Mouse (Mus musculus): ENCODE results near the gene Ephb2. TPM values are rescaled to one million over a fixed set of nuclear protein-coding genes. Genes with fewer than 3 reads are reported as not detected.

Gene Ephb2
- polyA plus RNA-seq, 1 experiment from 2014 or later: 0.28 TPM

- ATAC-seq (ENCODE audit: insufficient read depth): no peak
- H3K27ac ChIP-seq (replicated peaks): no peak overlapping the region
- no peaks in the 10 kb centered on the region for H3K27me3 ChIP-seq
- no peaks in the 10 kb centered on the region for H3K4me1 ChIP-seq (replicated peaks)
- H3K36me3 ChIP-seq (replicated peaks): no peaks in the 10 kb centered on the region
- no peak overlapping the region for H3K9ac ChIP-seq
- WGBS (ENCODE audit: insufficient replicate concordance): 37% methylated on average over 9 of the region's 9 CpGs
- H3K9me3 ChIP-seq (replicated peaks): no peaks in the 10 kb centered on the region
- H3K4me2 ChIP-seq: no peak overlapping the region
- no peak overlapping the region for H3K4me3 ChIP-seq (replicated peaks)
These were observed 59.3 kb downstream of the Ephb2 start for GRCm38 (mm10) chr4:136776471-136776892.

DNA sequence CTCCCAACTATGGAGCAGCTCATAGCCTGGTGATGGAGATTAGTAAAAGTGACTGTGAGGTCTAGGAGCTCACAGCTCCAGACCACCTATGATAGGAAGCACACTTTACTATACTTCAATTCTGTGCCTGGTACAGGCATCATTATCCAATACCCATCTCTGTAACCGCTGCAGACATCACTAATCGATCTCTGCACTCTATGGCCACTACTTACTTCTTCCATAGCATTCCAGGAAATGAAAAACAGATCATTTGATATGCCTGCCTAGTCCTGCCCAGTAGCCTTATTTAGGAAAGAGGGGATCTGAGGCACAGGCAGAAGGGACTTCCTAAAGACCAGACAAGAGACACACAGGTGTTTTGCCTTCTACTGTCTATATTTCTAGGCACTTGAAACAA, 59.9 kb downstream of the Ephb2 start:
- H3K9ac ChIP-seq: no peak overlapping the region
- WGBS (ENCODE audit: insufficient replicate concordance): 65% methylated on average over 2 of the region's 2 CpGs
- no peak overlapping the region for H3K4me2 ChIP-seq

GRCm38 (mm10) chr4:136774201-136774600, 61.6 kb downstream of the Ephb2 start:
- Histone ChIP-seq H3K4me1 (replicated peaks) (no peaks in the 10 kb centered on the region), H3K4me3 (replicated peaks) (no peak overlapping the region), H3K9ac (no peak overlapping the region), H3K36me3 (replicated peaks) (no peaks in the 10 kb centered on the region), H3K9me3 (replicated peaks) (no peaks in the 10 kb centered on the region), H3K4me2 (no peak overlapping the region), H3K27me3 (no peaks in the 10 kb centered on the region), H3K27ac (replicated peaks) (no peak overlapping the region)
- WGBS (ENCODE audit: insufficient replicate concordance): 53% methylated on average over 3 of the region's 3 CpGs
- ATAC-seq (ENCODE audit: insufficient read depth): no peak

More for the DNA sequence above, 59.9 kb downstream of the Ephb2 start:
- Histone ChIP-seq H3K27ac (replicated peaks) (no peak overlapping the region), H3K4me1 (replicated peaks) (no peaks in the 10 kb centered on the region), H3K36me3 (replicated peaks) (no peaks in the 10 kb centered on the region), H3K4me3 (replicated peaks) (no peak overlapping the region), H3K9me3 (replicated peaks) (no peaks in the 10 kb centered on the region), H3K27me3 (no peaks in the 10 kb centered on the region)
- ATAC-seq (ENCODE audit: insufficient read depth): no peak

DNA sequence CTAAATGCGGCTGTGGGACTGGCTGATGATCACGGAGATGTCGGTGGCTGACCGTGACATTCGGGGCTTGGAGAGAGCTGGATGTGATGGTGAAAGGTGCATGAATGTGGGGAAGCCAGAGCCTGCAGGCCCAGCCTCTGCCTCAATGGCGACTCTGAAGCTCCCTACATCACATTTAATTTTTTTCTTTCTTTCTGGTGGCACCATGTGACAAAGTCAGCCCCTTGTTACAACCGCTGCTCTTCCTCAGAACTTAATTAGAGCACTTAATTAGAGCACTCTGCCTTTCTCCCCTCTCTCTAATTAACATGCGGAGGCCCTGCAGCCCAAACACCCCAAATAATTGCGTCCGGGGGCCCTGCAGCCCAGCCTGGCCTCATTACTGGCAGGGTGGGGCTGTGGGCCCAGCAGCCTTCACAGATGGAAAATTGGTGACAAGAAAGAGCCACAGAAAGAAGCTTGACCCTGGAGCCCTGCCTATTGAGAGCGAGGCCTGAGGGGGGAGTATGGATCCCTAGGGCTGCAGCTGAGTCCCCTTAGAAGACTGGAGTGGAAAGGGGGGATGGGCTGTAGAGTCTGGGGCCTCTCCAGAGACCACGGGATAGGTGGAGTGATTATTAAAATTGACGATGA, 62.7 kb downstream of the Ephb2 start:
- Histone ChIP-seq H3K4me1 (replicated peaks) (no peaks in the 10 kb centered on the region), H3K9me3 (replicated peaks) (no peaks in the 10 kb centered on the region), H3K4me2 (no peak overlapping the region), H3K27ac (replicated peaks) (no peak overlapping the region), H3K9ac (no peak overlapping the region), H3K4me3 (replicated peaks) (no peak overlapping the region), H3K27me3 (no peaks in the 10 kb centered on the region), H3K36me3 (replicated peaks) (no peaks in the 10 kb centered on the region)
- ATAC-seq (ENCODE audit: insufficient read depth): no peak
- 65% methylated on average over 13 of the region's 13 CpGs for WGBS (ENCODE audit: insufficient replicate concordance)

GRCm38 (mm10) chr4:136772318-136772717, 63.5 kb downstream of the Ephb2 start:
- Histone ChIP-seq H3K9me3 (replicated peaks) (no peaks in the 10 kb centered on the region), H3K9ac (no peak overlapping the region), H3K4me1 (replicated peaks) (no peaks in the 10 kb centered on the region), H3K36me3 (replicated peaks) (no peaks in the 10 kb centered on the region), H3K27me3 (no peaks in the 10 kb centered on the region), H3K27ac (replicated peaks) (no peak overlapping the region), H3K4me3 (replicated peaks) (no peak overlapping the region), H3K4me2 (no peak overlapping the region)
- ATAC-seq (ENCODE audit: insufficient read depth): no peak
- 74% methylated on average over 5 of the region's 5 CpGs for WGBS (ENCODE audit: insufficient replicate concordance)

DNA sequence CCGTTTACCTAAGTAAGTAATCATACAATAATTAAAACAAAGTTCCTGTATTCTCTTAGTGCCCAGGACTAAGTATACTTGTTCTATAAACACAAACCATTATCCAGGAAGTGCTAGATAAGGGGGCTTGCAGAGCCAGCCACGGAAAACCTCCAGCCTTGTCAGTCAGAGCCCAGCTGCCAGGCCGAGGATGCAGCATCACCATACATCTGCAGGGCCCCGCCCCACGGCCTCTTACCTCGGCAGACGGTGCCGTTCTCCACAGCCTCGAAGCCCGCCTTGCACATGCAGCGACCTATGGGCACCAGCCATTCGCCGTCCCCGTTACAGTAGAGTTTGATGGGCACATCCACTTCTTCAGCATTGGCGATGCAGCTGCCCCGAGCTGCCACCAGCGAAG, 65.1 kb downstream of the Ephb2 start:
- no peak overlapping the region for H3K4me2 ChIP-seq
- H3K27me3 ChIP-seq: no peaks in the 10 kb centered on the region
- H3K9ac ChIP-seq: no peak overlapping the region
- no peaks in the 10 kb centered on the region for H3K36me3 ChIP-seq (replicated peaks)
- H3K4me3 ChIP-seq (replicated peaks): no peak overlapping the region
- 41% methylated on average over 17 of the region's 17 CpGs for WGBS (ENCODE audit: insufficient replicate concordance)
- H3K9me3 ChIP-seq (replicated peaks): no peaks in the 10 kb centered on the region
- H3K27ac ChIP-seq (replicated peaks): no peak overlapping the region
- H3K4me1 ChIP-seq (replicated peaks): no peaks in the 10 kb centered on the region
- ATAC-seq (ENCODE audit: insufficient read depth): no peak

DNA sequence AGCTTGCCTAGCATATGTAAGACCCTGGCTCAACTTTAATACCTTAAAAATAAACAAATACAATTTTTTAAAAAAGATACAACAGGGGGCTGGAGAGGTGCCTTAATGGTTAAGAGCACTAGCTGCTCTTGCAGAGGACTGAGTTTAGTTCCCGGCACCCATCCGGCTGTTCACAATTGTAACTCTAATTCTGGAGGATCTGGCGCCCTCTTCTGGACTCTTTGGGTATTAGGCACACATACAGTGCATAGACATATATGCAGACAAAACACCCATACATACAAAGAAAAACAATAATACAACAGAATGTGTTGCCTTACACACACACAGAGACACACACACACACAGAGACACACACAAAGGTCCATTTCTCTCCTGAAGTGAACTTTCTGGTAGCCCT, 67.3 kb downstream of the Ephb2 start:
- Histone ChIP-seq H3K9ac (no peak overlapping the region), H3K4me2 (no peak overlapping the region), H3K27ac (replicated peaks) (no peak overlapping the region), H3K9me3 (replicated peaks) (no peaks in the 10 kb centered on the region), H3K27me3 (no peaks in the 10 kb centered on the region), H3K4me3 (replicated peaks) (no peak overlapping the region), H3K36me3 (replicated peaks) (no peaks in the 10 kb centered on the region), H3K4me1 (replicated peaks) (no peaks in the 10 kb centered on the region)
- 78% methylated on average over 3 of the region's 3 CpGs for WGBS (ENCODE audit: insufficient replicate concordance)
- no peak for ATAC-seq (ENCODE audit: insufficient read depth)

DNA sequence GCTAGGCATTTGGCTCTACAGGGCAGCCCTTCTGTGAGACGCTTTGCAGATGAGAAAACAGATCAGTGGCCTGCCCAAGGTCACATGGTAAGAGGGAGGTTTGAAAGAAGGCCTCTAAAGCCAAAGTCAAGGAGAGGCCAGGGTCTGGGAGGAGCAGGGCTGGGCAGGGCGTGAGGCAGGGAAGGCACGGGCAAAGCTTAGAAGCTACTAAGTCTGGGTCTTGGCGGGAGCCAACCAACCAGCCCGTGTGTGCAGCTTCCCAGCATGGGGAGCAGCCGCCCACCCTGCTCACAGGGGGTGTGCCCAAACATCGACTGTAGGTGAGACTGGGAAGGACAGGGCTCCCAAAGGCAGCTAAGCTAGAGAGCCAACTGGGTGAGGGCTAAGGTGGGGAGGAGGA, 70.7 kb downstream of the Ephb2 start:
- 35% methylated on average over 7 of the region's 7 CpGs for WGBS (ENCODE audit: insufficient replicate concordance)
- no peak overlapping the region for H3K4me2 ChIP-seq

GRCm38 (mm10) chr4:136763349-136763748, 72.4 kb downstream of the Ephb2 start:
- Histone ChIP-seq H3K9ac (no peak overlapping the region), H3K4me1 (replicated peaks) (no peaks in the 10 kb centered on the region), H3K4me3 (replicated peaks) (no peak overlapping the region), H3K36me3 (replicated peaks) (no peaks in the 10 kb centered on the region), H3K27me3 (no peaks in the 10 kb centered on the region), H3K27ac (replicated peaks) (no peak overlapping the region), H3K4me2 (no peak overlapping the region), H3K9me3 (replicated peaks) (no peaks in the 10 kb centered on the region)
- 39% methylated on average over 5 of the region's 5 CpGs for WGBS (ENCODE audit: insufficient replicate concordance)
- no peak for ATAC-seq (ENCODE audit: insufficient read depth)

More for the DNA sequence above, 70.7 kb downstream of the Ephb2 start:
- ATAC-seq (ENCODE audit: insufficient read depth): no peak
- H3K4me3 ChIP-seq (replicated peaks): no peak overlapping the region
- no peaks in the 10 kb centered on the region for H3K27me3 ChIP-seq
- no peaks in the 10 kb centered on the region for H3K9me3 ChIP-seq (replicated peaks)
- no peaks in the 10 kb centered on the region for H3K4me1 ChIP-seq (replicated peaks)
- no peak overlapping the region for H3K27ac ChIP-seq (replicated peaks)
- H3K36me3 ChIP-seq (replicated peaks): no peaks in the 10 kb centered on the region
- H3K9ac ChIP-seq: no peak overlapping the region

DNA sequence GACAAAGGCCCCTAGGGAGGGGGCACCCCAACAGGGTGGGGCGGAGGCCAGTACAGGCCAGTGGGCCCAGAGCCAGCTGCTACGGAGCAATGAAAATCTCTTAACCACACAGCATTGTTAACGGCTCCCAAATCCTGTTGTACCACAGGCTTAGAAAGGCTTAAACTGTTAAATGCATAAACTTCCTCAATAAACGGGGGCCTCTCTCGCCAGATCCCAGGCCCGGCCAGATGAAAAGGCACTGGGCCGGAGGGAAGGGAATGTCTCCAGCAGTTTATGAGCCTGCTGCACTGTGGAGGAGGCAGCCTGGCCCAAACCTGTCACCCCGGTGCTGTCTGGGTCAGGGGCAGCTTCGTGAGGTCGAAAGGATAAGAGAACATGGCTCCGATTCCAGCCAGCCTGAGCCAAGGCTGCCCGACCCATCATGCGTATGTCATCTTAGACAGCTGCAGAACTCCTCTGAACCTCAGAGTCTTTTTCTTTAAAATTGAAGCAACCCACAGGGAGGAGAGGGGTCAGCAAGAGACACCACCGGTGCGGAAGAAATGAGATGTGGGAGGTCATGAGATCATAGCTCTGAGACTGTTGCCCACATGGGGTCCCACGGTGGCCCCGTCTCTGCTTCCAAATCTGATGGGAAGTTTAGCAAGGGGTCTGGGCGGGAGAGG, 73.9 kb downstream of the Ephb2 start:
- no peak overlapping the region for H3K9ac ChIP-seq
- H3K9me3 ChIP-seq (replicated peaks): no peaks in the 10 kb centered on the region
- no peak overlapping the region for H3K4me3 ChIP-seq (replicated peaks)
- H3K36me3 ChIP-seq (replicated peaks): no peaks in the 10 kb centered on the region
- ATAC-seq (ENCODE audit: insufficient read depth): no peak
- H3K27me3 ChIP-seq: peaks cover 2% of the 10 kb centered on the region; the same call in 1 of the 2 replicates
- no peak overlapping the region for H3K27ac ChIP-seq (replicated peaks)
- 58% methylated on average over 18 of the region's 18 CpGs for WGBS (ENCODE audit: insufficient replicate concordance)
- no peaks in the 10 kb centered on the region for H3K4me1 ChIP-seq (replicated peaks)
- no peak overlapping the region for H3K4me2 ChIP-seq

DNA sequence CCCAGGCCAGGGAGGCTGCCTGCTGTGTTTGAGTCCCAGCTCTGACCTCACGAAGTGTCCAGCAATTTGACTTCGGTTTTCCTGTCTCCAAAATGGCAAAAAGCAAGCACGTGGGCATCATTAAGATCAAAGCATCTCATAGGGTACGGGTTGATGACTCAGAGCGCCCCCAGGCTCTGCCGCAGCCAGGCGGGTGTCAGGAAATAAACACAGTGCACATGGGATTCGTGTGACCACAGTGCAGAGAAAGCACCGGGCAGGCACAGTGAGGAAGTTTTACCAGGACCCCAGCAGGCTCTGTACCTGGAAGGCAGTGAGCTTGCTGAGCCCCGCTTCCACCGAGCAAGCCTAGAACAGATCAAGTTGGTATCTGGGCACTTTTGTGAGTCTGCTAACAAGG, 74.9 kb downstream of the Ephb2 start:
- Histone ChIP-seq H3K9ac (no peak overlapping the region), H3K27me3 (peaks cover 6% of the 10 kb centered on the region), H3K9me3 (replicated peaks) (no peaks in the 10 kb centered on the region), H3K4me3 (replicated peaks) (no peak overlapping the region), H3K27ac (replicated peaks) (no peak overlapping the region), H3K36me3 (replicated peaks) (no peaks in the 10 kb centered on the region), H3K4me1 (replicated peaks) (no peaks in the 10 kb centered on the region), H3K4me2 (no peak overlapping the region)
- ATAC-seq (ENCODE audit: insufficient read depth): no peak
- WGBS (ENCODE audit: insufficient replicate concordance): 32% methylated on average over 11 of the region's 11 CpGs

- Histone ChIP-seq H3K9ac (no peak overlapping the region), H3K36me3 (replicated peaks) (no peaks in the 10 kb centered on the region), H3K27ac (replicated peaks) (no peak overlapping the region), H3K4me3 (replicated peaks) (no peak overlapping the region), H3K27me3 (peaks cover 25% of the 10 kb centered on the region), H3K4me1 (replicated peaks) (no peaks in the 10 kb centered on the region), H3K9me3 (replicated peaks) (no peaks in the 10 kb centered on the region), H3K4me2 (no peak overlapping the region)
- 61% methylated on average over 4 of the region's 4 CpGs for WGBS (ENCODE audit: insufficient replicate concordance)
- ATAC-seq (ENCODE audit: insufficient read depth): no peak
These were observed 78.7 kb downstream of the Ephb2 start for GRCm38 (mm10) chr4:136757096-136757495.

Data from liver, embryonic 15.5 days (tissue).